Mouse (Mus musculus) frontal cortex, adult (tissue): ENCODE measurements around the gene Rhbdl1.
"Not testable (repeated sequence)": the region's sequence is repeated elsewhere in the genome, so short reads cannot be mapped to it uniquely, and the experiment has no call there.

Experiments used
- ATAC-seq: cut with Nextera tagmentation; 2 replicates; pipeline ENCODE4 v1.9.2; 2017; ENCODE audit warnings: mild to moderate bottlenecking, moderate library complexity, mixed read lengths; ENCODE audit not compliant: low TSS enrichment

Gene Rhbdl1

GRCm38 (mm10) chr17:25825984-25826570, 11.0 kb downstream of the Rhbdl1 start:
- no peak for ATAC-seq

DNA sequence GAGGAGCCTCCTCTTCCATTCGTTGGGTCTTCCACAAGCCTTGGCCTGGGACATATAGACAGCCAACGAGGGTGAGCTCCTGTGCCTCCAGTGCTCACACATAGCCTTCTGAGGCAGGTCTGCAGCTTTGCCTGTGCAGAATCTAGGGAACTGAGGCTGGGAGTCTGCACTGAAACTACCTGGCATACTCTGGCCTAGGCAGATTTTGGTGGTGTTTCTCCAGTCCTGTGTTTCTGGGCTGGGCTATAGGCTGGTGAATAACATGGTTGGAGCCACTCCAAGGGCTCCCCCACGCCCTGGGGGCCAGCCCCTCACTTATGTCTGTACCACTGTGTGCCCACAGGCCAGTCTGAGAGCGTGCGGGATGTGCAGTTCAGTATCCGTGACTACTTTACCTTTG, 11.8 kb downstream of the Rhbdl1 start:
- ATAC-seq: no peak

DNA sequence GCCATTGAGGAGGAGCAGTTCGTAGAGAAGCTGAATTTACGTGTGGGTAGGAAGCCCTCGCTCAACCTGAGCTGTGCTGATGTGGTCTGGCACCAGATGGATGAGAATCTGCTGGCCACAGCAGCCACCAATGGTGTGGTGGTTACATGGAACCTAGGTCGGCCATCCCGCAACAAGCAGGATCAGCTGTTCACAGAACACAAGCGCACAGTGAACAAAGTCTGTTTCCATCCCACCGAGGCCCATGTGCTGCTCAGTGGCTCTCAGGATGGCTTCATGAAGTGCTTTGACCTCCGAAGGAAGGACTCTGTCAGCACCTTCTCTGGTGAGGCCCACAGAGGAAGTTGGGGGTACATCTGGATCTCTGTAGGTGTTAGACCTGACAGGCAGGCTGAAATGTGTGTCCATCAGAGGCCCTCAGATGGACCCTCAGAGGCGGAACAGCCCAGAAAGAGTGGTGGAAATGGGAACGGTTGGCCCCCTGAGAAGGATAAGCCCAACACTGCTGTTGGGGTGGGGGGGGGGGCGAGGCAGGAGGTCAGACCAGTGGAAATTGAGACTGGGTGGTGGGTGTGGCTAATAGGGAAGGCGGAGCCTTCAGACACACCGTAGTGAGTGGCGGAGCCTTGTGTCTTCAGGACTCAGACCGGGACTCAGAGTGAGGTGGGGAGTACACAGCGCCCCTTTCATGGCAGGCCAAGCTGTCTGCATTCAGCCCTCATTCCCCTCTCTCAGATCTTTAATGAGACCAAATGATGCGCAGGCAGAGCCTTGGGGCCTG, 12.5 kb downstream of the Rhbdl1 start:
- no peak for ATAC-seq

- ATAC-seq: peak; percentile 88
Observed at GRCm38 (mm10) chr17:25823452-25823851, 13.6 kb downstream of the Rhbdl1 start, which contains the start of gene Wdr24. Gene Wdr24 (plus strand): TSS chr17:25823627.

DNA sequence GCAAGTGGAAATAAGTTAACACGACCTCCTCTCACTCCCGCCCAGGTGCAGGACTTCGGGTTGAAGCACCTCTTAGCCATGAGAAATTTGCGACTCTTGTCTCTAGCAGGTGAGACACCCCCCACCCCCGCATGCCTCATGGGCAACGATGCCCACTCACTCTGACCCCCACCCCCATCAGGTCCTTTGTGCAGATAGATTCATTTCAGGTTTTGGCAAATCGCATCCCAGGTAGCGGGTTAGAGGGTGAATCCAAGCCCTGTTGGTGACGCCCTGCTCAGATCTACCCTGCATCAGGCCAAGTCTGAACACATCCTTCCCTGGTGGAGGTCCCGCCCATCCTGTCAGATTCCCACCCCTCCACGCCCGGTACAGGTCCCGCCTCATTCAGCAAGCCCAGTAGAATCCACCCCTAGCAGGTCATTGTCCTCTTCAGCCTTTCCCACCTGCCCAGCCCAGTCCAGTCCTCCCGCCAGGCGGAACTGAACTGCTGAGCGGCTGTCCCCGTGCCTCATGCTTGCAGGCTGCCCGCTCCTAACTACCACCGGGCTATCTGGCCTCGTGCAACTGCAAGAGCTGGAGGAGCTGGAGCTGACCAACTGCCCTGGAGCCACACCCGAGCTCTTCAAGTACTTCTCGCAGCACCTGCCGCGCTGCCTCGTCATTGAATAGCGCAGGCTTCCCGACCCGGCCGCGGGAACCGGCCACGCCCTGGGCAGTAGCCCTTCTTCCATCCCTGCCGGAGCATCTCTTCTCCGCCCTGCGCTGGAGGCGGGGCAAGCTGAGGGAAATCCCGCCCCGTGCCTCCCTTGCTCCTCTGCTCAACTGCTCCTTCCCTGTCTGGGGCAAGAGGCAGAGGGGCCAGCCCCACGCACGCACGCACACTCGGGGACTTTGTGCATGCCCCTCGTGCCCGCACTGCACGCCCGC, 18.0 kb downstream of the Rhbdl1 start:
- ATAC-seq: no peak

DNA sequence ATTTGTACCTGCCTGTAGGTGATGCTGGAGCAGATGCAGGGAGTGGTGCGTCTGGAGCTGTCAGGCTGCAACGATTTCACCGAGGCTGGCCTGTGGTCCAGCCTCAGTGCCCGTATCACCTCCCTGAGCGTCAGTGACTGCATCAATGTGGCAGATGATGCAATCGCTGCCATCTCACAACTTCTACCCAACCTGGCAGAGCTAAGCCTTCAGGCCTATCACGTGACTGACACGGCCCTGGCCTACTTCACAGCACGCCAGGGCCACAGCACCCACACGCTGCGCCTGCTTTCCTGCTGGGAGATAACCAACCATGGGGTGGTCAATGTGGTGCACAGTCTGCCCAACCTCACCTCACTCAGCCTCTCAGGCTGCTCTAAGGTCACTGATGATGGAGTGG, 19.4 kb downstream of the Rhbdl1 start:
- no peak for ATAC-seq

GRCm38 (mm10) chr17:25813471-25813870, 23.6 kb downstream of the Rhbdl1 start:
- peak; percentile 75 for ATAC-seq

DNA sequence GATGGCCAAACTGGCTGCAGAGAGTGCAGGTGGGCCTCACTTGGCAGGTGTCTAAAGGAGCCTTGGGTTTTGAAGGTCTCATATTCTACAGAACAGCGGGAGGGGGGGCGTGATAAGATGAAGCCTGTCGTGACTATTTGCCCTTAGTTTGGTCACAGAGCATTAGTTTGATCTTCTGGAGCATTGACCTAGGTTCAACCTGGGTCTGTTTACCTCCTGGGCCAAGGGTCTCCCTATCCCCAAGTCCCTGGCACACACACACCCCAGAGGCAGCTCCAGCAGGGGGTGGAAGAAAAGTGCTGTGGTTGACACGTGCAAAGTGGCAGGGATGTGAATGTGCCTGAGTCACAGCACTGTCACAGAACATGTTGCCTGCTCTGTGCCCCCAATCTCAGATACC, 26.2 kb downstream of the Rhbdl1 start:
- ATAC-seq: no peak

DNA sequence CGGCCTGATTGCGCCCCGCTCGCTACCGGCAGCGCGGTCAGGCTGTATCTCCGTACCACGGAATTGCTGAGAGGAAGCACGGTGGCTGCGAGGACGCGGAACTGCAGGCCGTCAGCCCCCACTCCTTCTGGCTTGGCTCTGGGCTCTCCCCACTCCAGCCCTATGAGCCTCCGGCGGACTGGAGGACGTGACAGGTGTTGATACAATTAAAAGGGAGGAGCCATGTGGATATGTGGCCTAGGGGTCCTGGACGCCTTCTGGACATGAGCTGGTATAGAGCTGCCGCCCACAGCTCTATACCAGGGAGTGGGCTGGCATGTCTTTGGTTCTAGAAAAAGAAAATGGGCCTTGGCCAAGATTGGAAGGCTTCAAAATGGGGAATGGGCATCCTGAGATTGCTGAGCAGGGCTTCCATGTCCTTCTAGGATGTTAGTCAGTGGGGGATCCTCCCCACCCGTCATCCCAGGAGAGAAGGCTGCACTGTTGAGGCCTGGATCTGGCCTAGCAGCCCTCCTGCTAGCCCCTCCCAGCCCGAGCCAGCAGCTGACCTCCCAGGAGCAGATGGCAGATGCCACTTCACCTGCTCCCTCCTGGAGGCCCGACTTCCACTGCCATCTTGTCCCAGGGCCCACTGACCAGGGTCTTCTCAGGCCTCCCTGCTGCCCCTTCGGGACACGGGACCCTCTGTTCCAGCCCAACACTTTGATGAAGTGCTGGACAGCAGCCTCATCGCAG, 27.3 kb downstream of the Rhbdl1 start:
- peak; percentile 14; the same call in 1 of the 2 replicates for ATAC-seq

- ATAC-seq: peak; percentile 60
Observed at GRCm38 (mm10) chr17:25808789-25809605, 28.1 kb downstream of the Rhbdl1 start, which contains the start of gene Fbxl16. Gene Fbxl16 (plus strand): TSS chr17:25809085.

DNA sequence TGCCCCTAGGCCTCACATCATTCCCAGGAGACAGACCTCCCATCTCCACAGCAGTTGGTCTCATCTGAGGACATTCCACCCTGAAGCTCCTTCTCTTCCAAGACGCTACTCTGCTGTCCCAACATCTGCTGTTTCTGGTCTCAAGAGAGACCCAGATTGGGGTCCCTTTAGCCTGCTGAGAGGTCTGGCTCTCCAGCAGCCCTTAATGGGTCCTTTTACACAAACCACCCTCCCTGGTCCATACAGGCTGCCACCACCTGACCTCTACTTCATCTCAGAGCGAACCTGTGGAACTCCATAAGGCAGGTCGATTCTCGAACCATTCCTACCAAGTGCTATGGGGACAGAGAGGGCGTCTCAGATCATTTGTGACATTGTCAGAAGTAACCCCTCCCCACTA, 29.1 kb downstream of the Rhbdl1 start:
- no peak for ATAC-seq

DNA sequence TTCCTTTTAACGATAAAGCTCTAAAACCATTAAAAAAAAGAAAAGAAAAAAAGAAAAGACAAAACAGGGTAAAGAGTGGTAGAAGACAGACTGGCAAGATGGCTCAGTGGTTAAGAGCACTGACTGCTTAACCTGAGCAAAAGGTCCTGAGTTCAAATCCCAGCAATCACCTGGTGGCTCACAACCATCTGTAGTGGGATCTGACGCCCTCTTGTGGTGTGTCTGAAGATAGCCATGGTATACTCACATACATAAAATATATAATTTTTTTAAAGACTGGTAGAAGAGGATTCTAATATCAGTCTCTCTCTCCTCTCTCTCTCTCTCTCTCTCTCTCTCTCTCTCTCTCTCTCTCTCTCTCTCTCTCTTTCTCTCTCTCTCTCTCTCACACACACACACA, 29.6 kb downstream of the Rhbdl1 start:
- ATAC-seq: not testable (repeated sequence)

GRCm38 (mm10) chr17:25806507-25806906, 30.6 kb downstream of the Rhbdl1 start:
- ATAC-seq: no peak

- peak; percentile 86 for ATAC-seq
Observed at GRCm38 (mm10) chr17:25802825-25803517, 34.1 kb downstream of the Rhbdl1 start.

DNA sequence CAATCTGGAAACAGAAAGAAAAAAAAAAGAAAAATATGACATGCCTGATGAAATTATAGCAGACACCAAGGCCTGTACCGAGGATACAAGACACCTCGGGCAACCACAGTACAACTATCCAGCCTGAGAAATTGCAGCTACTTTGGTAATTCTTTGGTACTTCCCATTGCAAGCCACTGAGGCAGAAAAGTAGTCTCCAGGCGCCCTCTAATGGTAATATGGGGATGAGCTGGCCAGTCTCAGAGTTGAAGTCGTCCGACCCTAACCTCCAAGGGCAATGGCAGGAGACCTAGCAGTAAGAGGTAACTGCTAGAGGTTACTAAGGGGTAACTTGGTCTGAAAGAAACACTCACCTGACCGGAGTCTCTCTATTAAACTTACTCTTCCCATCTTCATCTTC, 36.1 kb downstream of the Rhbdl1 start:
- peak; percentile 61; the same call in 1 of the 2 replicates for ATAC-seq

DNA sequence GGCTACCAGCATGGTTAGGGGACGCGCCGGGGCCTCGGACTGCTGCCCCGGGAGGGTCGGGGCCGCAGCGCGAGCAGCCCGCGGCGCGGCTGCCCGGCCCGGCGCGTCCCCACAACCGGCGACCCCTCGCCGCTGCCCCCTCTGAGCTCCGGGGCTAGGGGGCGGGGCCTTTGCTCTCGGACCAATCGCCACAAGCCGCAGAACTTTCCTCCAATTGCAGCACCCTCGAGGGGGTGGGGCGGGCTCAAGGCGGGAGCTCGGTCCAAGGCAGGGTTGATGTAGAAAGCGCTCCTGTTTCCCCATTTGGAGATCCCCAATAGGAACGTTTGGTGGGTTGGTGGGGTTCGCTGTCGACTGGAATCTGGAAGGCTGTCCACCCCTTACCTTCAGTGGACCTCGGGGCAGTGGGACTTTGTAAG, 40.1 kb downstream of the Rhbdl1 start, which contains the start of gene Metrn:
TSS of gene Metrn (minus strand) at position 186 of the 419 bp plus-strand sequence.
- 0 out of 2 replicates have a peak, but pooled peaks have one; percentile 29 for ATAC-seq

DNA sequence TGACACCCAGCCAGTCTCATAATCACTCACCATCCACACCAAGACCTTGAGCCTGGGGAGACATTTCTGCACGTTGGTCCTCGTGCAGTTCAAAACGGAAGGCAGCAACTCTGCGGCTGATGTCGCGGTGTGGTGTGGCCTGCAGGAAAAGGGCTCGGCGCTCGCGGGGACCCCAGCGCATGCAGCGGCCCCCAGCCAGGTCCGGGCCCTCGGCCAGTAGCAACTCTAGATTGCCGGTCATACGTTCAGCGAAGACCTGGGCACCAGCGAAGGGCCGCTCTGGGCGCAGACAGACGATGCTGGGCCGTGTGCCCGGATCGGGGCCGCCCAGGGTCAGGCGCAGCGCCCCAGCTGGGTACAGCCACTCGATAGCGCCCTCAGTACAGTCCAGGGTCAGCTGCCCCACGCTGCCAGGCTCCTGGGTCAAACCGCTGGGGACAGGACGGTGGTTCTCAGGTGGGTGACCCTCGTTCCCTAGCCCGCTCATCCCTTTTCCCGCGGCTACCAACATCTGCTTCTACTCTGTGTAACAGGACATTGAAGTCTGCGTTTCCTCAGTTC, 40.8 kb downstream of the Rhbdl1 start:
- ATAC-seq: no peak

DNA sequence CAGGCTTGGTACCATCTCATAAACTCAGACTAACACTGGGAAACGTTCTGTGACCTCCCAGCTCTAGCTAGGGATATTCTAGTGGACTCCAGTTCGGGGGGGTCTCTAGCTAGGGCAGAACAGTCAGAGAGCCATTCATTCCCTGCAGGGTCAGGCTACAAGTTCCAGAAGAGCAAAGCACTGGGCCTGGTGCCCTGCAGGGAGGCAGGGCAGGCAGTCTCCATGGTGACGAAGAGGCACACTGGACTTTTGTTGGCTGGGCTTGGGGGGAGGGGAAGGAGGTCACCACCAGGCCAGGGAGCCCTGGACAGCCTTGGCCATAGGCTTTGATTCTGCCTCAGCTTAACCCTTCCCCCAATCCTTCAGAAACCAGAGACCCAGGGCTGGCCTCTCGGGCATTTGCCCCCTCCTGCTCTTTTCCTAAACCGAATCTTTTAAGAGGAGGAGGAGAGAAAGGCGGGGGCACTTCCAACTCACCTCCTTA, 41.4 kb downstream of the Rhbdl1 start, which contains the start of gene AC134908.4:
TSS of gene AC134908.4 (minus strand) at position 51 of the 484 bp plus-strand sequence.
- ATAC-seq: peak; percentile 51

DNA sequence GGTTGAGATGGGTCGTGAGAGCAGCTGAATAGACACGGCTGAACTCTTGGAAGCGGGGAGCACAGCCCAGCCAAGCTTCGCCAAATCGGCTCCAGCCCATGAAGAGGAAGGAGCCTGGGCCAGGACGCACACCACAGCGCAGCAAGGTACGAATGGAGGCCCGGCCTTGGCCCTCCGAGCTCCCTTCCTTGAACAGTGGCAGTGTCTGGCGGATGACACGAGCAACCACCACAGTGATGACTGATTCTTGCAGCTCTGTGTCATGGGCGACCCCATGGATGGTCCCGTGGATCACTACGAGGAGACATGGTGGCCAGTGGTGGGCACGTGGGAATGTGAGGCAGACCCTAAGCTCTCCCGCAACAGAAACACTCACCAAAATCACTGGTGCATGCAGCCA, 42.1 kb downstream of the Rhbdl1 start:
- ATAC-seq: no peak
